Mouse (Mus musculus) myocyte (in vitro differentiated cells): ENCODE measurements at regions not wholly inside any gene's neighbourhood (a gene's known extent, or its start where the extent isn't known, plus 50 kb on each side); places are given as distances from the start of the nearest gene placed in this dataset.

ENCODE experiments used
- CEBPB ChIP-seq: IDR thresholded peaks from 2 replicates; pipeline ENCODE4 v1.6.1; 2011; ENCODE audit warnings: mild to moderate bottlenecking, moderate library complexity; ENCODE audit not compliant: poor library complexity, insufficient read depth, severe bottlenecking
- E2F4 ChIP-seq: IDR thresholded peaks from one replicate; pipeline ENCODE4 v1.6.1; 2011; ENCODE audit warnings: mild to moderate bottlenecking, control low read depth, moderate library complexity; ENCODE audit not compliant: insufficient read depth
- POLR2A ChIP-seq: IDR thresholded peaks from one replicate; pipeline ENCODE4 v1.6.1; 2011; ENCODE audit warnings: low read depth, mild to moderate bottlenecking, control low read depth, moderate library complexity; ENCODE audit not compliant: insufficient read length
- POLR2AphosphoS2 ChIP-seq: IDR thresholded peaks from one replicate; pipeline ENCODE4 v1.6.1; 2011; ENCODE audit warnings: low read depth, control low read depth; ENCODE audit not compliant: insufficient read length

GRCm38 (mm10) chr7:93587121-93587520, 507.5 kb downstream of the Fam181b start:
- TF ChIP-seq POLR2A = no peak
- TF ChIP-seq E2F4 = no peak
- no peak for TF ChIP-seq POLR2AphosphoS2
- TF ChIP-seq CEBPB = no peak
